Mouse (Mus musculus) heart, postnatal 4 days (tissue): ENCODE data around the gene 2310034G01Rik. TPM values are rescaled to one million over a fixed set of nuclear protein-coding genes. Genes with fewer than 3 reads are reported as not detected.
A peak's percentile ranks its signal among the peaks of the same experiment; 100 is the strongest.

Experiments used
- DNase-seq: peaks from one replicate; pipeline ENCODE4 v3.0.0; 2021
- total RNA-seq, 2 experiments: library from RNA; stranded (reverse); gene quantifications; 2 replicates each; pipeline ENCODE4 v1.2.3; 2021

The 2310034G01Rik gene
- under 1 TPM in 1 of 2 experiments, not detected in 1; 0.18 TPM for total RNA-seq

GRCm38 (mm10) chr19:46350168-46350932, at the start of gene 2310034G01Rik:
Gene 2310034G01Rik (minus strand): TSS chr19:46350302.
- no peak for DNase-seq

DNA sequence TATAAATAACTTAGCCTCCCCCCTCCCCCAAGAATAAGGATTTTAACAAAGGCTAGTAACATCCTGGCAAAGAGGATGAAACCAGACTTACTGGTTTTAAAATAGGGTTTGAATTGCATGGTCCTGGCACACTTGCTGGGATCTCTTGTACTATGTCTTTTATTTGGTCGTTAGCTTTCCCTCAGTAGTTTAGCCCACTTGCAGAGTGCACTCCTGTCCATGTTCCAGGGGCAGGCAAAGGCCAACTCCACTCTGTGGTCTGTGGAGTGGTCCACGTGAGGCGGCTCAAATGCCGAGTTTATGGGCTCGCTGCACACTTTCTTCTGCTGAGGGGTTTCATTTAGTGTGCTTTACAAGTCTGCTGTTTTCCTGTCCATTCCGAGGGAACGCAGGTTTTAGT, 49.8 kb upstream of the 2310034G01Rik start:
- DNase-seq = no peak

DNA sequence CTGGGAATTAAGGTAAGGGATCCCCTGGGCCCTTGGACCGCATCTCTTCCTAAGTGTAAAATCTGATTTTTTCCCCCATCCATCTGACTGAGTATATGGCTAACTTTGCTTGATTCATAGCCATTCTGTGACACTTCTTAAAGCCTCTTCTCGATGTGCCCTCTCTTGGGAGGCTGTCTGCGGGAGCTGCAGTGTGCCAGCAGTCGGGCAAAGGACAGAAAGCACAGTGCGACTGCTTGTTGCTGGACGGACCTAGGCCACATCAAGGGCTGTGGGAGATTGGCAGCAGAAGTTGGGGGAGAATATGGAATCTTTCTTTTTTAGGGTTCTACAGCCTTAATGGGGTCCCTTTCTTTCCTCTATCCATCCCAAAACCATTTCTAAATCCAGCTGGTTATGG, 49.3 kb upstream of the 2310034G01Rik start:
- no peak for DNase-seq

DNA sequence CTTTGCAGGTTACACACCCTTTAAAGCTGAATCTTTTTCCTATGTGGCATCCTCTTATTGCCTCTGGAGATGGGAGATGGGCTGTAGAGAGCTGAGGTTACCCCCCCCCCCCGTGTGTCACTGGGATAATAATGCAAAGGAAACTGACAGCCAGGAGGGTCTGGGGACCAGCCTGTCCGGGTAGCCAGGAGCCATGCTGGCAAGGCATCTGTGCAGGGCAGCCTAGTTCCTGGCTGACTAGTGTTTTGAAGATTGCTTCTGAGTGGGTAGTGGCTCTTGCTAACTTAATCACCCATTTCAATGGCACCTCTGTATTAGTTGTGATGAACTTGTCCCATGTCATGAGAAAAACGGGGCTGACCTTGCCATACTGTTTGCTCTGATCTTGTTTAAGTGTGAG, 48.3 kb upstream of the 2310034G01Rik start:
- DNase-seq = no peak

DNA sequence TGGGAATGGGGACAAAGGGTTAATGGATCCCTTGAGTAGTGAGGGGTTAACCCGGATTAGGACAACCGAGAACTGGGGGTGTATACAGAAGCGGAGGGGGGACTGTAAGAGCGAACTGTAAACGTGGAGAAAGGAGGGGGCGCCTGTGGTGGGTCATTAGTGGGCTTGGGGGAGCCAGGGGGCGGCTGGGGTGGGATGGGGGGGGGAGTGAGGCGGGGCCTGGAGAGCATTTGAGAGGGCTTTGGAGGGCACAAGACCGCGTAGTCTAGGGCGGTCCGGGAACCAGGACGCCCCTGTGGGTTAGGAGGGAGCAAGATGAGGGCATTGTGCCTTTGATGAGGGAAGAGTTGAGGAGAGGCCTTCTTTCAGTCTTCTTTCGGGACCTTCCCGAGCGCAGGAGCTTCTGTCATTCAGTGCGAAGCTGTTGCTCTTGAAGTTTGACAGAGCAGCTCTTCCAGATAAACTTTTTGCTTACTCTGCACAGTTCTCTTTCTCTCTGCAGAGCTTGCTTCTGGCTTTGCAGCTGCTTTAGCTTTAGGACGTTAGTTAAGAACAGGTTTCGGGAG, 47.4 kb upstream of the 2310034G01Rik start:
- DNase-seq = no peak

DNA sequence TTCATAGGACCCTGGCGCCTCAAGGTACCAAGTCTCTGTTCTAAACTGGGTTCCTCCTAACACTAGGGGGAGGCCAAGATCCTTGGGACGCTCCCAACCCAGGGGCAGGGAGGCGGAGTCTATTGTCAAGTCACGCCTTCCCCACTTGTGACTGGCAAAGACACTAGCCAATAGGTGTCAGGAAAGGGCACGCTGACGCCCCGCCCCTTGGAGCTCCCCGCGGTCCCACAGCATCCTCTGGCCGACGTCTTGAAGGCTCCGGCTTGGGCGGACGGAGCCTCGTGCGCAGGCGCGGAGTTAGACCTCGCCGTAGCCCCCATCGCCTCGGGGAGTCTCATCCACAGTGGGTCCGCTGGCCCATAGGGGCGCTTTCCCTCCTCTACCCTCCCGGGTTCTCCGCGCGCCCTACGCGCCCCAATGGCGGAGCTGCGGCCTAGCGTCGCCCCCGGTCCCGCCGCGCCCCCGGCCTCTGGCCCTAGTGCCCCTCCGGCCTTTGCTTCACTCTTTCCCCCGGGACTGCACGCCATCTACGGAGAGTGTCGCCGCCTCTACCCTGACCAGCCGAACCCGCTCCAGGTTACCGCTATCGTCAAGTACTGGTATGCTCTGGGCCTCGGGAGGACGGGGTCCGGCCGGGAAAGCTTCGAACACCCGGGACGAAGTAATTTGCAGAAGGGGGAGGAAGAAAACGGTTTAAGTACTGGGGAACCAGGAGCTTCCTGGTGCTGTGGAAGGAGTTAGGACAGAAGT, 46.8 kb upstream of the 2310034G01Rik start, which contains the start of gene Sufu:
Gene Sufu (plus strand): TSS at position 211 of the 750 bp plus-strand sequence.
- DNase-seq = peak; percentile 99

- no peak for DNase-seq
Measured at GRCm38 (mm10) chr19:46396109-46396508, 46.0 kb upstream of the 2310034G01Rik start.

- DNase-seq = peak; percentile 98
Measured at GRCm38 (mm10) chr19:46395109-46396009, 45.3 kb upstream of the 2310034G01Rik start, which contains the start of gene Actr1a. Gene Actr1a (minus strand): TSS chr19:46395748.

DNA sequence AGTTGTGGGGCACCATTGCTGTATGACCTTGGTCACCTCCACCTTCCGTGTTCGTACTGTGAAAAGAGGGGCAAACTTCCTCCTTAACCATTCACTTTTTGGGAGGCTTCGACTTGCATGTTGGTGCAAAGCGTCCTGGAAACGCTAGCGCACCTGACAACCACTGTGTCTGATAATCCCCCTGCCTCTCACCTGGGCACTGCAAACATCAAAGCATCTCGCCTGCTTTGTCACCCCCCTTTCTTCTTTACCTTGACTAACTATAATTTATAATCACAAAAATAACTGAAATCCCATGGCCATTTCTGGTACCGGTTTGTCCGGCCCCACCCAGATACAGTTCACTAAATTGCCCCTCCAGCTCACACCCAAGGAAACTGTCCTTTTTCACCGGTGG, 44.6 kb upstream of the 2310034G01Rik start:
- no peak for DNase-seq

- peak; percentile 48 for DNase-seq
Measured at GRCm38 (mm10) chr19:46392018-46392417, 41.9 kb upstream of the 2310034G01Rik start.

GRCm38 (mm10) chr19:46389872-46390271, 39.8 kb upstream of the 2310034G01Rik start:
- no peak for DNase-seq

GRCm38 (mm10) chr19:46382275-46382674, 32.2 kb upstream of the 2310034G01Rik start:
- no peak for DNase-seq

GRCm38 (mm10) chr19:46375891-46376290, 25.8 kb upstream of the 2310034G01Rik start:
- no peak for DNase-seq

- DNase-seq = no peak
Measured at GRCm38 (mm10) chr19:46375489-46375888, 25.4 kb upstream of the 2310034G01Rik start.

DNA sequence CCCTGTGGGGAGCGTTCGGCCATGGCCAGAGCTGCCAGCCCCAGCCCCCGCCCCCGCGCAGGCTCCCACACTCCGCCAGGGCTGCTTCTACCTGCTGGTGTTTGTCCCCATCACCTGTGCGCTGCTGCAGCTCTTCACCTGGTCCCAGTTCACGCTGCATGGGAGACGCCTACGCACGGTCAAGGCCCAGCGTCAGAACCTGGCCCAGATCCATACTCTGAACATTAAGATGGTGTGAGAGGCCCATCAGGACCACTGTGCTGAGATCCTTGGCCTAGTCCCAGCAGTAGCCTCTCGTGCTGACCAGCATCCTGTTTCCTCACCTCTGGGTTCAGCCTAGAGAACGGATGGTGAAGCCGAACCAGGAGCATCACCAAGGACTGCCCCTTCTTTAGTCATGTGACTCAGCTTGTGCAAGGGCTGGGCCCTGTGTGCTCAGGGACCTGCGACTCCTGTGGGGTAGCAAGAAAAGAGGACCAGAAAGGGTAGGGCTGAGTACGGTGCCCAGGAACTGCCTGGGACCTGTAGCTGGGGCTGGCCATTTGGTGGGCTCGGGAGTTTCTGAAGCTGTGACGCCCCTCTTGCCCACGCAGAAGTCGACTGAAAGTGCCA, 24.5 kb upstream of the 2310034G01Rik start:
- DNase-seq = no peak

GRCm38 (mm10) chr19:46369204-46369603, 19.1 kb upstream of the 2310034G01Rik start:
- peak; percentile 79 for DNase-seq

DNA sequence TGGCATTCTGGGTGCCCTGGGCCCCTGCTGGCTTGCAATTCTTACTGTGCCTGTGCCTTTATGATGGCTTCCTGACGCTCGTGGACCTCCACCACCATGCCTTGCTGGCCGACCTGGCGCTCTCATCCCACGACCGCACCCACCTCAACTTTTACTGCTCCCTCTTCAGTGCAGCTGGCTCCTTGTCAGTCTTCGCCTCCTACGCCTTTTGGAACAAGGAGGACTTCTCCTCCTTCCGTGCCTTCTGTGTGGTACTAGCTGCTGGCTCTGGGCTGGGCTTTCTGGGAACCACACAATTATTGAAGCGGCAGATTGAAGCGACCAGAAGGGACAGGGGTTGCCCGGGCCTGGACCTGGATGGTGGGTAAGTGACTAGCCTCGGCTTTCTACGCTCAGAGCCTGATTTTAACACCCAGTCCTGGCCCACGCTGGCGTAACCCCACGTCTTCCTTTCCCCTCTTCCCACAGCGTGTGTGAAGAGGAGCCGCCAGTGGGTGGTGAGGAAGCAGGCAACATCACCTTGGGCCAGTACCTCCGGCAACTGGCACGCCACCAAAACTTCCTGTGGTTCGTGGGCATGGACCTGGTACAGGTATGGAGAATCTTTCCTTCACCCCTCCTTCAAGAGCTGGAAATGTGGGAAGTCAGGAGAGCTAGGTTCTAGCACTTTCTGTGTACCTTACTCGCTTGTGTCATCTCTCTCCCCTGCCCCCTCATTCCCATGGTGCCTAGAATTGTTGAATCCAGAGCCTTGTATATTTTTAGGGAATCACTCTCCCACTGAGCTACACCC, 17.9 kb upstream of the 2310034G01Rik start:
- no peak for DNase-seq

GRCm38 (mm10) chr19:46363294-46364009, 13.3 kb upstream of the 2310034G01Rik start:
- DNase-seq = no peak

DNA sequence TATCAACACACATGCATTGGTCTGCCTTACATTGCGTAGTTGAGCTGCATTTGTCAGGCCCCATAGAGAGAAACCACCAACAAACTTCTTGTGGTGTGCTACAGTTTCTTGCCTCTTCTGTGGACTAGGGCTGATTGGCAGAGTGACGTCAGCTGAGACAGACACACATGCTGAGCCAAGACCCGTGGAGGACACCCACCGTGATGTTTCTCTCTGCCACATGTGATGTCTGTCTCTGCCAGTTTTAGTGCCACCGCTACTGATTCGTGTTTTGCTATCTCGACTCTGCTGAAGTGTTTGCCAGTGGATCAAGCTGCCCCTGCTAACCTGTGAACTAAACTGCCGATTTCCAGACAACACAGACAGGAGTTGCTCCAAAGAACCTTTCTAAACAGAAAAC, 12.0 kb upstream of the 2310034G01Rik start:
- no peak for DNase-seq

- no peak for DNase-seq
Measured at GRCm38 (mm10) chr19:46358381-46358780, 8.3 kb upstream of the 2310034G01Rik start.
